Mouse (Mus musculus) right cerebral cortex, postnatal 36 days (tissue): ENCODE data around the gene Olfr600.
"Not testable (repeated sequence)": the region's sequence is repeated elsewhere in the genome, so short reads cannot be mapped to it uniquely, and the experiment has no call there.

ENCODE experiments used
- DNase-seq, 2 experiments: peaks; one replicate each; pipeline ENCODE4 v3.0.0; 2022; ENCODE audit warnings: low spot score in 2 of 2, mixed read lengths in 1 of 2

Olfr600 gene

DNA sequence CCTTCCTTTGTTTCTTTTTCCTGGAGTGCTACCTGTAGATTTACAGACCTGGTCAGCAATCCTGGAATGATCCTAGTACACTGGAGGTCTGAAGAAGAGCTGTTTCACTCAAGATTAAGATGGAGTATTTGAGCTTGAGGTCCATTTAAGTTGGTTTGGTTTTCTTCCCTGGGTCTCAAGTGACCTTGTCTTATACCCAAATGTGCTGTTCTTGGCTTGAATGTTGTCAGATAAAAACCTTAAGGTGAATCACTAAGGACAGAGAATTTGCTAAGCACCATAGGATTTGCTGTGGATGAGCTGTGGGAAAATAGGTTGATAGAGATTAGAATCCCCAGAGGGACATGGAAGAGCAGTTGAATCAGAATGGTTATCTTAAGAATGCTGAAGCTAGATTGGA is at the start of gene Olfr600:
Gene Olfr600 (minus strand): TSS at position 101 of the 400 bp plus-strand sequence.
- DNase-seq: no peak

- DNase-seq: no peak
Measured at GRCm38 (mm10) chr7:103398981-103399380, 49.5 kb upstream of the Olfr600 start.

DNA sequence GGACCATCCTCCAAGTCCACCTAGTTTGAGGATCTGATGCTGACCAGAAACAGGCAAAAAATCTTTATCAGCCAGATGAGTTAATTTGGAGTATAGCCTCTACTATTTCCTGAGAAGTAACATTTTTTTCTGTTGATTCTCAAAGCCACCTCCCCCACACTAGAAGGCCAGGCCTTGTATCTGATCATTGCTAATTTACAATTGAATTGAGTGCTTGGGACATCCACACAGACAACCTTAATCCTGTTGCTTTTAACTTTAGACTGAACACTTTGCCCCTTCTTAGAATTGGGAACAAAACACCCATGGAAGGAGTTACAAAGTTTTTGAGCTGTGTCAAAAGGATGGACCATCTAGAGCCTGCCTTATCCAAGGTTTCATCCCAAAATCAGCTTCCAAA is 48.3 kb upstream of the Olfr600 start:
- DNase-seq: no peak

GRCm38 (mm10) chr7:103386077-103386476 is 36.6 kb upstream of the Olfr600 start, which contains the start of gene Olfr603:
Gene Olfr603, minus strand, starts transcription at chr7:103386177.
- DNase-seq: no peak

DNA sequence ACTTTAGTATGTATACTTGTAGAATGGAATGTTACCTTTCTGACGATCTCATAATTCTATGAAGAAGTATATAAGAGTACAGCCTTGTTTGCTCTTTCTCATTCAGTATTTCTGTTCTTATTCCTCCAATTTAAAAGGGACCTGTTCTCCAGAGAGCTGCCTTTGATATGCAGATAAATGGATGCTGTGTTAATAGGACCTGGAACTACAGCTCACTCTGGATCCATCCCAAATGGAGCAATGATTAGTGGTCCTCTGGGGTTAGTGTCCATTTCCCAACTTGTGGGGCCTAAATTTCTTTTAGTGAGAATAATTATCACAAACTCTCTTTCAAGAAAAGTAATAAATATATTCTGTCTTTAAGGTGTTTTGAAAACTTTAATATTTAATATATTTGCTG is 13.1 kb upstream of the Olfr600 start, which contains the start of gene Olfr601:
Gene Olfr601 (minus strand): TSS at position 101 of the 400 bp plus-strand sequence.
- no peak for DNase-seq

- no peak for DNase-seq
Measured at GRCm38 (mm10) chr7:103335617-103336016, 13.9 kb downstream of the Olfr600 start, which contains the start of gene Olfr599. Gene Olfr599, plus strand, starts transcription at chr7:103335917.

- DNase-seq: no peak
Measured at GRCm38 (mm10) chr7:103323268-103323667, 26.2 kb downstream of the Olfr600 start, which contains the start of gene Olfr598. Gene Olfr598, plus strand, starts transcription at chr7:103323568.

DNA sequence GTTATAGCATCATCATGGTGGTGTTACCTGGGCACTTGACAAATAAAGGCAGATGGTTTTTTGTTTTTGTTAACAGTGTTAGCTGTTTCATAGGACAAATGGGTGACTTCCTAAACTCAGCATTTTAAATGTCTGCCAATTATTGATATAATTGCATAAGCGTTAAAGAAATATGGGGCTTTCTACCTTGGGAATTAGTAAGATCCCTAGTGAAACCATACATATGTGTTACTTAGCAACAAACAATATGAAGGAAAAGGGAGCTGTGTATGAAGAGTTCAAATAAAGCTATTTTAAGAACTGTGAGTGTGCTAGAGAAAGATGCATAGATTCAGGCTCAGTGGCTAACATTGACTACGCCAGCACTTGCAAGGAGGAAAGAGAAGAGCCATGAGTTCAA is 33.5 kb downstream of the Olfr600 start, which contains the start of gene Olfr597:
Gene Olfr597 (plus strand): TSS at position 301 of the 400 bp plus-strand sequence.
- not testable (repeated sequence) for DNase-seq

DNA sequence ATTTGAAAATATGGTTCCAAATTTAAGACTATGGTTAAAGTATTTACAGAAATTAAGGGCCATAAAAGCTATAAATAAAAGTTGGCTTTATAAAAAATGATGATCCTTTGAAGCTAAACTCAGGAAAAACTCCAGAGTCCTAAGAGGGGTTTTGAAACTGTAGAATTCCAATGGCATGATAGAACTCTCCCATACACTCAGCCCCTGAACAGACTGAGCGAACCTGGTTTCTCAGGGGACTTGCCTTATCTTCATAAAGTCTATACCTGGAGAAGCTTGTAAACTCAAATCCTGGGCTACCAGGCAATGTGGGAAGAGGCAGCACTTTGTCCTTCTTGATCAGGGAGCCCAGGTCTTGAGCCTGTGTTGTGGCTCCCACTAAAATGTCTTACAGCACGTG is 44.1 kb downstream of the Olfr600 start, which contains the start of gene Olfr596:
Gene Olfr596 (plus strand): TSS at position 301 of the 400 bp plus-strand sequence.
- not testable (repeated sequence) for DNase-seq
